Mouse (Mus musculus) liver, adult 2 months (tissue): Measurements from ENCODE around the gene Ano2. TPM values are rescaled to one million over a fixed set of nuclear protein-coding genes. Genes with fewer than 3 reads are reported as not detected.
A peak's percentile ranks its signal among the peaks of the same experiment; 100 is the strongest.

Experiments used
- DNase-seq: peaks from one replicate; pipeline ENCODE4 v3.0.0-alpha.2; 2011; ENCODE audit warnings: low read depth, low spot score; ENCODE audit errors: extremely low read depth
- H3K27ac ChIP-seq: fragments of 200-500 bp; replicated peaks from 2 replicates; pipeline ENCODE4 v1.5.1; 2012; ENCODE audit warnings: low read depth, mild to moderate bottlenecking, control low read depth, inconsistent platforms, low read length; ENCODE audit not compliant: insufficient read depth
- H3K27me3 ChIP-seq: fragments of 200-500 bp; 2 replicates; pipeline ENCODE4 v1.6.1; 2012; ENCODE audit warnings: mild to moderate bottlenecking, moderate library complexity, low read length, inconsistent platforms; ENCODE audit not compliant: control insufficient read depth, insufficient read depth
- H3K36me3 ChIP-seq: fragments of 200-500 bp; 2 replicates; pipeline ENCODE4 v1.6.1; 2012; ENCODE audit warnings: low read length, inconsistent platforms; ENCODE audit not compliant: control insufficient read depth, insufficient read depth
- H3K4me1 ChIP-seq: fragments of 200-500 bp; 2 replicates; pipeline ENCODE4 v1.6.1; 2011; ENCODE audit warnings: low read length; ENCODE audit not compliant: control insufficient read depth, insufficient read depth
- H3K4me3 ChIP-seq: fragments of 200-500 bp; 2 replicates; pipeline ENCODE4 v1.5.1; 2011; ENCODE audit warnings: low read depth, mild to moderate bottlenecking, control low read depth, low read length, moderate library complexity; ENCODE audit not compliant: insufficient read depth
- H3K79me2 ChIP-seq: fragments of 200-500 bp; 2 replicates; pipeline ENCODE4 v1.6.1; 2012; ENCODE audit warnings: inconsistent platforms, mild to moderate bottlenecking, low read length, moderate library complexity; ENCODE audit not compliant: control insufficient read depth, insufficient read depth
- H3K9ac ChIP-seq: fragments of 200-500 bp; 2 replicates; pipeline ENCODE4 v1.6.1; 2012; ENCODE audit warnings: low read depth, mild to moderate bottlenecking, control low read depth, inconsistent platforms, low read length
- CTCF ChIP-seq: fragments of 200-500 bp; IDR thresholded peaks from 2 replicates; pipeline ENCODE4 v1.5.1; 2011; ENCODE audit warnings: low read depth, low read length, control low read depth
- POLR2A ChIP-seq: fragments of 200-500 bp; IDR thresholded peaks from 2 replicates; pipeline ENCODE4 v1.6.1; 2011; ENCODE audit warnings: low read length, control low read depth; ENCODE audit not compliant: insufficient read depth; ENCODE audit errors: extremely low read depth
- WGBS: fragments of 180-500 bp; shearing (Covaris S2); methylation state at CpG from one replicate; pipeline ENCODE4 v1.1.7; 2018; 5-methylcytosine and 5-hydroxymethylcytosine counted together
- polyA plus RNA-seq: library from polyadenylated mRNA; depleted of rRNA; stranded (reverse); fragments of >200 nt; gene quantifications from 2 replicates; pipeline ENCODE4 v1.2.3, GENCODE M21; 2012
- total RNA-seq: library from RNA; depleted of rRNA; stranded (reverse); fragments of >200 nt; gene quantifications from 2 replicates; pipeline ENCODE4 v1.2.3, GENCODE M21; 2014

The Ano2 gene
- total and polyA plus RNA-seq, 2 experiments: 0.09 TPM; not detected in 1

- no peak overlapping the region for H3K4me3 ChIP-seq
- H3K79me2 ChIP-seq: no peaks in the 10 kb centered on the region
- no peaks in the 10 kb centered on the region for H3K4me1 ChIP-seq
- no peak overlapping the region for H3K9ac ChIP-seq
- 0 out of 2 replicates have a peak overlapping the region, but pooled peaks have one; percentile 17 for H3K27ac ChIP-seq
- TF ChIP-seq POLR2A: no peak
- TF ChIP-seq CTCF: no peak
- 39% methylated on average over 6 of the region's 6 CpGs for WGBS
- peak; percentile 6 for DNase-seq
- H3K27me3 ChIP-seq: no peaks in the 10 kb centered on the region
- H3K36me3 ChIP-seq: no peaks in the 10 kb centered on the region
Measured at GRCm38 (mm10) chr6:125992731-125993130, 302.5 kb downstream of the Ano2 start.

- DNase-seq: no peak
- no peaks in the 10 kb centered on the region for H3K79me2 ChIP-seq
- WGBS: 43% methylated on average over 2 of the region's 2 CpGs
- H3K9ac ChIP-seq: no peak overlapping the region
- no peaks in the 10 kb centered on the region for H3K36me3 ChIP-seq
- H3K4me3 ChIP-seq: no peak overlapping the region
- H3K27me3 ChIP-seq: no peaks in the 10 kb centered on the region
- no peak overlapping the region for H3K27ac ChIP-seq
- H3K4me1 ChIP-seq: no peaks in the 10 kb centered on the region
- TF ChIP-seq CTCF: no peak
- no peak for TF ChIP-seq POLR2A
Measured at GRCm38 (mm10) chr6:126001797-126002196, 311.6 kb downstream of the Ano2 start.

GRCm38 (mm10) chr6:126003002-126003742 lies 313.0 kb downstream of the Ano2 start:
- H3K4me1 ChIP-seq: no peaks in the 10 kb centered on the region
- H3K27me3 ChIP-seq: no peaks in the 10 kb centered on the region
- H3K79me2 ChIP-seq: no peaks in the 10 kb centered on the region
- WGBS: 55% methylated on average over 4 of the region's 4 CpGs
- no peak overlapping the region for H3K9ac ChIP-seq
- TF ChIP-seq CTCF (no peak), POLR2A (no peak)
- no peak for DNase-seq
- H3K4me3 ChIP-seq: no peak overlapping the region
- H3K27ac ChIP-seq: no peak overlapping the region
- no peaks in the 10 kb centered on the region for H3K36me3 ChIP-seq

GRCm38 (mm10) chr6:126006647-126007046 lies 316.4 kb downstream of the Ano2 start:
- Histone ChIP-seq H3K36me3 (no peaks in the 10 kb centered on the region), H3K4me3 (no peak overlapping the region), H3K4me1 (no peaks in the 10 kb centered on the region), H3K27me3 (no peaks in the 10 kb centered on the region), H3K9ac (no peak overlapping the region), H3K27ac (no peak overlapping the region), H3K79me2 (no peaks in the 10 kb centered on the region)
- TF ChIP-seq CTCF: no peak
- TF ChIP-seq POLR2A: no peak
- DNase-seq: no peak
- 71% methylated on average over 6 of the region's 6 CpGs for WGBS

GRCm38 (mm10) chr6:126009083-126009482 lies 318.9 kb downstream of the Ano2 start:
- no peak for TF ChIP-seq POLR2A
- no peak for TF ChIP-seq CTCF
- WGBS: 48% methylated on average over 3 of the region's 3 CpGs

GRCm38 (mm10) chr6:126016991-126017390 lies 326.8 kb downstream of the Ano2 start:
- no peak overlapping the region for H3K9ac ChIP-seq
- no peak for DNase-seq

More at GRCm38 (mm10) chr6:126009083-126009482, 318.9 kb downstream of the Ano2 start:
- H3K27ac ChIP-seq: no peak overlapping the region
- DNase-seq: no peak
- H3K4me1 ChIP-seq: no peaks in the 10 kb centered on the region
- no peaks in the 10 kb centered on the region for H3K79me2 ChIP-seq
- no peaks in the 10 kb centered on the region for H3K27me3 ChIP-seq
- no peak overlapping the region for H3K9ac ChIP-seq
- H3K36me3 ChIP-seq: no peaks in the 10 kb centered on the region
- no peak overlapping the region for H3K4me3 ChIP-seq

More at GRCm38 (mm10) chr6:126016991-126017390, 326.8 kb downstream of the Ano2 start:
- WGBS: 65% methylated on average over 2 of the region's 2 CpGs
- Histone ChIP-seq H3K4me3 (no peak overlapping the region), H3K27me3 (no peaks in the 10 kb centered on the region), H3K79me2 (no peaks in the 10 kb centered on the region), H3K36me3 (no peaks in the 10 kb centered on the region), H3K27ac (no peak overlapping the region), H3K4me1 (no peaks in the 10 kb centered on the region)
- TF ChIP-seq CTCF (no peak), POLR2A (no peak)
